Mouse (Mus musculus): ENCODE measurements at regions not wholly inside any gene's neighbourhood (a gene's known extent, or its start where the extent isn't known, plus 50 kb on each side); places are given as distances from the start of the nearest gene placed in this dataset.

DNA sequence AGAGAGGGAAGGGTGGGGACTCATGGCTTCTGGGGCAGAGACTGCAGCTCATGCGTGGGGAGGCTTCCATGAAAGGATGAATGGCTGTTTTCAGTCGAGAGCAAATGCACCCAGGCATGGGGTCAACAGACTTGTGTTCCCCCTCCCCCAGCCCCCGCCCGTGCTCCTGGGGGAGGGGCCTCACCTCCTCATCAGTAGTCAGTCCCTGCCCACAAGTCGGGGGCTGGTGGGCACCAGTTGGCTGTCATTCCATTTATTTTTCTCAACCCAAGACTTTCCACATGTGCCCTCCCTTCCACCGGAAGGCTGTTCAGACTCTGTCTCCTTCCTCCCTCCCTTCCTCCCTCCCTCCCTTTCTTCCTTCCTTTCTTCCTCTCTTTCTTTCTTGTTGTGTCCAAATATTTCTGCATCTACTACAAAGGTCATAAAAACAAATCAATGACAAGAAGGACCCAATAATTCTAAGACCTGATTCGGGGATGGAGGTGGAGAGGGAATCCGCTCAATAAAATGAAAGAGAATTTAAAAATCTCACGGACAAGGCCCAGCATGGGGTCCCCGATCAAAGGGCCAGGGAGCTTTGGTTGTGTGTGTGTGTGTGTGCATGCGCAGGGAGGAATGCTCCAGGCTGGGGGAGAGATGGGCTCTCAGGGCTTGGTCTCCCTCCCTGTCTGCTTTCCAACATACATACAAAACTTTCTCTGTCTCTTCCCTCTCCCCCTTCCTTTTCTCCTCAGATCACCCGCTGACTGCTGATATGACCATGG is 57.7 kb downstream of the Rpl14 start:
- DNase-seq (ENCODE audit: low read depth): no peak

GRCm38 (mm10) chr9:120629609-120630008 is 58.4 kb downstream of the Rpl14 start:
- DNase-seq (ENCODE audit: low read depth): no peak

- no peak for DNase-seq (ENCODE audit: low read depth)
Measured at GRCm38 (mm10) chr9:120632821-120633220, 61.6 kb downstream of the Rpl14 start.

DNA sequence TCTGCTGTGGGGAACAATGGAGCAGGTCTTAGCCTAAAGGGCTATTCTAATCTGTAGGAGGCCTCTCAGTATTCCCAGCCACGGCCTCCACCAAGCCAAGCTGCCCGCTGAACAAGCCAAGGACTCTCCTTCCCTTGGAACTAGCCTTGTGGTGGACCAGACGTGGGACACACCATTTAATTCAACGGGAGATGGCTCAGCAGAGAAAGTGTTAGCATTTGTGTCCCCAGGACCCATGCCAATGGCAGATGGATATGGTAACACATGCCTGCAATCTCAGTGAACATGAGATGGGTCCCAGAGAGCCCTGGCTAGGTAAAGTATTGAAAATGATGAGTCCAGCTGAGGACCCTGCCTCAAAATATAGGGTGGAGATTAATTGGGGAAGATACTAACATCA is 71.4 kb downstream of the Rpl14 start:
- DNase-seq (ENCODE audit: low read depth): no peak

DNA sequence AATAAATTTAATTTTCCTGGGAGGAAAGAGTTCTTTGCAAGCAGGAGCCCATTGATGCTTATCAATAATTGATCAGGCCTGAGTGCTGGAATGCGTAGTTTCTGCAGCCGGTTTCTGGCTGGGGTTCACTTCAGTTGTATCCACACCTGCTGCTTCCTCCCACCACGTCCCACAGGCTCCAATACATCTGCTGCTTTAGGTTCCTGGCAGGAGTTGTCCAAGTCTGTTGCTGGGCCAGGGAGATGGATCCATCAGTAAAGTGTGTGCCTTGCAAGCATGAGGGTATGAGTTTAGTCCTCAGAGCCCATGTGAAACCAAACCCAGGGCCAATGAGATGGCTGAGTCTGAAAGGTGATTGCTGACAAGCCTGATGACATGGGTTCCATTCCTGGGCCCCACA is 72.1 kb downstream of the Rpl14 start:
- DNase-seq (ENCODE audit: low read depth): no peak

DNA sequence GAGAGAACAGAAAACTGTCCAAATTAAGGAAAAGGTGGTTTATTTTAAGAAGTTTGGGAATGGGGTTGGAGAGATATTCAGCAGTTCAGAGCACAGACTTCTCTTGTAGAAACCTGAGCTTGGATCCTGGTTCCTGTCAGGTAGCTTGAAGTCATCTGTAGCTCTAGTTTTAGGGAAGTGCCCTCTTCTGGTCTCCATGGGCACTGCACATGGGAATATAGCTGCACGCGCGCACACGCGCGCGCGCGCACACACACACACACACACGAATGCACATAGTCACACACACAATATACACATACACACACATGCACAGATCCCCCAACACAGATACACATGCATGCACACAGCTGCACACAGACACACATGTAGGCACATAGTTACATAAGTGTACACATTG is 74.5 kb downstream of the Rpl14 start:
- DNase-seq (ENCODE audit: low read depth): no peak

DNA sequence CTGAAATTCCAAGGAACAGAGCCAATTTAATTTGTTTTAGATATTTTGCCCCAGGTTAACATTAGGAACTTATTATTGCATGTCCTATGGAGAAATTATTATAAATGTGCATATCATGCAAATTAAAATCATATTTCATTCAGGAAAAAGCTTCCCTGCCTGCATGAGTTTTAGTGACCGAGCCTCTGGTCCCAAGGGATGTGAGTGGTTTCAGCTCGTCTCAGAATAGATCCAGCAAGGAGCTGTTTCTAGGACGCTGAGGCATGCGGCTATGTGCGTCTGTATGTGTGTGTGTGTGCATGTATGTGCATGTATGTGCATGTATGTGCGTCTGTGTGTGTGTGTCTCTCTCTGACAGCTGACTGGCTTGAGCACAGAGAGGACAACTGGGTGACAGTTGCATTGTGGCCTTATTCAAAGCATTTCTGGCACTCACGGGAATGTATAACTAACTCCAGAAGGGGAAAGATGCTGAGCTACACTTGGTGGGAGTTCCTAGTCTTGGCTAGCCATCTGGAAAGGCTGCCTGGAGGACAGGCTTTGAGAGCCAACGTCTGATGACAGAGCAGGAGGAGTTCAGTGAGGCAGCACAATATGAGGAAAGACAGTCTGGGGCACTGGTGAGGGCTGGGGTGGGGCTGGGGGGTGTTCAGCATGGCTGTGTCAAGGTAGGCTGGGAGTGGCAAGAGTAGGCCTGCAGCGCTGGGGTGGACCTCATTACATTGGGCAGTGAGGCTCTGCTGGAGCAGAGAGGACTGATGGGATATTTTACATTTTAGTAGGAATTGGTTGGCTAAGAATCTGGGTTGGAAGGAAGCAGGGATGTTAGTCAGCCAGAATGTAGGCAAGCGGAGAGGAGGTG is 75.8 kb downstream of the Rpl14 start:
- no peak for DNase-seq (ENCODE audit: low read depth)

DNA sequence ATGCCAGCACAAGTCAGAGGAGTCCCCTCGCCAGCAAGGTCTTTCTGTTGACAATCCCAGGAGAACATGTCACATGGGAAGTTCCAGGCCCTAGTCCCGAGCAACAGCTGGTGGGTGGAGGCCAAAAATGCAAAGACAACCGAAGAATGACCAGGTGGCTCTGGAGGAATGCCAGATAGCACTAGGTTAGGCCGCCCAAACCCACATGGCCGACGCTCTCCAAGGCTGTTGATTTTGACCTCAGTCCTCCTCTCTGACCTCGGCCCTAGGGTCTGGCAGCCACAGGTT is 76.4 kb downstream of the Rpl14 start:
- DNase-seq (ENCODE audit: low read depth): no peak

- DNase-seq (ENCODE audit: low read depth): no peak
Measured at GRCm38 (mm10) chr9:120652733-120653132, 81.5 kb downstream of the Rpl14 start.

DNA sequence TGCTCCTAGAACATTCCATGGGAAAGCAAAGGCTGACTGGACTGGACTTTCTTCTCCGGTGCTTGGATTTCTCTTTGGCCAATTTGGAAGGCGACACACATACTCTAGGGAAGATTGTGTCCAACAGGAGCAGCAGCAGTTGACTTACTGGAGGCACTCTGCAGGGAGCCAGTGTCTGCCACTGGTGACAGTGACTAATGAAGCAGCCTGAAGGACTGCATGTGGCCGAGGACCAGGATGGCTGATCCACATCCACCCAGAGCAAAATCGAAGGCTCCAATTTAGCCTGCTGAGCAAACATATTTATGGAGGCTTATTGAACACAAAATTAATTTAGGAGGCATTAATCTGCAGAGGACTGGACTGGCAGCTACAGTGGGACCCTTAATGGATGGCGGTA is 81.9 kb downstream of the Rpl14 start:
- DNase-seq (ENCODE audit: low read depth): no peak

GRCm38 (mm10) chr9:120654736-120655135 is 83.5 kb downstream of the Rpl14 start:
- no peak for DNase-seq (ENCODE audit: low read depth)

DNA sequence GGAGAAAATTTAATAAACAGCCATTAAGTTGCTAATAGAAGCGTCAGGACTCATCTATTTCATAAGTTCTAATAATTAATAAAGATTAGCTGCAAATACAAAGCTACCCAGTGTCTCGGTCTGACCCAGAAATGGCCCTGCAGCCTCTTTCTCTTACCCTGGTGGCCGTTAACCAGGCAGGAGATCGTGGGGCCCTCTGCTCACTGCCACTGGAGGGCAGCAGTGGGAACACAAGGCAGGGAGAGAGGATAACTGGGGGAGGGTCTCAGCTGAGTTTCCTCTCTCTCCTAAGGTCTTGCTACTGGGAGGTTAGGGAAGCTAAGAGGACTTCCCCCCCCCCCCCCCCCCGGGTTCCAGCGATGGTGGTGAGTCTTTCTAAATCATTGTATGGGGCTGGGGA is 85.7 kb downstream of the Rpl14 start:
- DNase-seq (ENCODE audit: low read depth): no peak

DNA sequence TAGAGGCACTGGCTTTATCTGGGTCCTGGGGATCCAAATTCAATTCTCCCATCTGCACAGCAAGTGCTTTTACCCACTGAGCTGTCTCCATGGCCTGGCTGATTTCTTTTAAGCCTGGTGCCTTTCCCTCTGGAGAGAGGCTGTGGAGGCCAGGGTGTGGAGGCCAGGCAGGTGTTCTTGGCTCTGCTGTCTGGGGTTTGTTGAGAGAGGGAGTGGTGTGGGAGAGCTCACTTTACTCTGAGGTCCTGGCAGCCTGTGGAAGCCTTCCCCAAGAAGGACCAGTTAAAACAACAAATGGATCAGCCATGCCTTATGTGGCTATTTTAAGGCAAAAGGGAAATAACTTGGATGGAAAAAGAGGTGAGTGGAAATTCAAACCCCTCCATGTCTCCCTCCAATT is 86.5 kb downstream of the Rpl14 start:
- DNase-seq (ENCODE audit: low read depth): no peak

- no peak for DNase-seq (ENCODE audit: low read depth)
Measured at GRCm38 (mm10) chr9:120658576-120658975, 87.3 kb downstream of the Rpl14 start.

- no peak for DNase-seq (ENCODE audit: low read depth)
Measured at GRCm38 (mm10) chr9:120661226-120661625, 90.0 kb downstream of the Rpl14 start.

GRCm38 (mm10) chr9:120661641-120662227 is 90.5 kb downstream of the Rpl14 start:
- no peak for DNase-seq (ENCODE audit: low read depth)

DNA sequence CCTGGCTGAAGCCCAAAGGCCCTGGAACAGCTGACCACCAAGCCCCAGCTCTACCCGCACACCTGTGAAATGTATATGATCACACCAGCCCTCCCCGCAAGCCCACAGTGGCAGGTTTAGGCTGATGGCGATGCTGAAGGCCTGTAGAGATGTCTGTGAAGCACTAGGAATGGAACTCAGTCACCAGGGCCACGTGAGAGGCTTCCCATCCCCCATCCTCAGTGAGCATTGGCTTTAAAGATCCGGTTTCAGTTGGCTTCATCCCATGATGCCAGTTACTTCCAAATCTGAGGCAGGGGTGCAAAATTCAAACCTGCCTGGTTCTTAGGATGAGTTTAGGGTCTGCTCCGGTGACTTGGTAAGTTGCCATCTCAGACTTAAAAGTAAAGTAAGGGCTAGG is 91.9 kb downstream of the Rpl14 start:
- no peak for DNase-seq (ENCODE audit: low read depth)

DNA sequence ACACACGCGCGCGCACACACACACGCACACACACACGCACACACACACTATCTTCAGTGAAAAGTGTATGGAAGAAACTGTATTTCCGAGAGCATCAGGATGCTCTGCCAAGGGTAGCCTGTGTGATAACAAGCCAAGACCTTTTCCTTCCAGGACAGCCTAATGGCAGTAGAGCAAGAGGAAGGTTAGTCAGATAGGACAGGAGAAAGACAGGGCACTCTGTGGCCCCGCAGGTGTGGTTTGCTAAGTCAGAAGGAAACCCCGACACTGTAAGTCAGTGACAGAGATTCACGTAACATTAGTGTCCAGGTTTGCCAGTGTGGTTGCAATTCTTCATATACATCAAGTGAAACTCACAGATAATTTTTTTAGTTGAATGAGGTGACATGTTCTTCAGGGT is 92.8 kb downstream of the Rpl14 start:
- DNase-seq (ENCODE audit: low read depth): no peak

DNA sequence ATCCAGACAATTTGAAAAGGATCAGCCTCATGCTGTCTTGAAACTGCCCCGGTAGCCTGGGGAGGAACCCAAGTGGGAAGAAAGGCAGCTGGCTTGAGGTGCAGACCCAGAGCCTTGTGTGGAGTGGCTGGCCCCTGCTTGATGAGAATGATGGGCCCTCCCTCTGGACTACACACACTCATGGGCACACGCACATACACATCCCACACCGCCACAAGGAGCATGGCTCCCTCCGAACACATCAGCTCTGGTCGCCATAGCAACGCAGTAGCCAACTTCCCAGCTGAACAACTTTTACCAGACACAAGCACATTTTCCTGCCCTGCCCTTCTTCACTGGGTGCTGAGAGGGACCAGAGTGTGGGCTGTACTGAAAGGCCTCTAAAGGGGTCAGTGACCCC is 101.2 kb downstream of the Rpl14 start:
- DNase-seq (ENCODE audit: low read depth): no peak

- no peak for DNase-seq (ENCODE audit: low read depth)
Measured at GRCm38 (mm10) chr9:120674855-120675254, 103.6 kb downstream of the Rpl14 start.

DNA sequence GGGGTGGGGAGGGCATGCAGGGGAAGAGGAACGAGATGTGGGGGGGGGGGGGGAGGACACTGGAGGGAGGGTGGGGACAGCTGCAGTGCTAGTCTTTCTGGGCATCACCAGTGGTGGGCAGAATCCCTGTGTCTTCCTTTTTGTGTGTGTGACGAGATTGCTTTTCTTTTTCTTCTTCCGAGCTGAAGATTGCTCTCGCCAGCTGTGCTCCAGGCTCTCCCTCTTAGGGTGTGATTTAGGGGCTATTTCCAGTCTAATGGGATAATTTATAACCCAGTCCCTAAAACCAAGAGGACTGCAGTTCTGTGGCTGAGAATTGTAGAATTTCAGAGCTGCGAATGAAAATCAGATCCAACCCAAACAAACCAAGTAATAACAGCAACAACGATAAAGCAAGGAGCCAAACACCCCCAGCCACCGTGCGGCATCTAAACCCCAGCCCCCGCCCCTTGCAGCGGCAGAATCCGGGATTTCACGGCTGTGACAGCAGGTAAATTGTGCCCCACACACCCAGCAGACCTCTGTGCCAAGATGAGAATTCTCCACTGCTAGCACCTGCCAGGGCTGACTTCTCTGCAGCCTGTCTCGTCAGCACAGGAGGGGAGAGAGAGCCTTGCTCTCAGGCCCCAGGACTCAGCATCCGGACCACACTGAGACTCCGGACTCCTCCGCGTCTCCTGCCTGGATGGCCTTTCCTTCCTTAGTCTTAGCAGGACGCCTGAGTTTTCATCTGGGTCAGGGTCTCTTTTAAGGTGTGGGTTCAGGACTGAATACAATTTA is 104.3 kb downstream of the Rpl14 start:
- DNase-seq (ENCODE audit: low read depth): no peak

DNA sequence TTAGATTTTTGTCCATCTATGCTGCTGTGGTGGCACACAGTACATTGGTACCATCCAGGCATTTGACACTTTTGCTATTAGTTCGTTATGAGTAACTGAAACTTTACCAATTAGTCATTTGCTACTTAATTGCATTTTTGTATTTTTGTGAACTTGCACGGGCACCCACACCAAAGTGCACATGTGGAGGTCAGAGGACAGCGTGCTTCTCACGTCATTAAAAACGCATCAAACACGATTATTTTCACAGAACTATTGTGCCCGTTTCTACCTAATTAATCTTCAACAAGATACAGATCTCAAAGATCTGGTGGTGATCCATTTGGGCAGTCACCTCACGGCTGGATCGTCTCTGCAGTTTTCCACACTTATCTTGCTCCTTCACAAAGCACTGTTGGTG is 105.1 kb downstream of the Rpl14 start:
- no peak for DNase-seq (ENCODE audit: low read depth)
